Mouse (Mus musculus): ENCODE data around the gene Tmem59l.

DNA sequence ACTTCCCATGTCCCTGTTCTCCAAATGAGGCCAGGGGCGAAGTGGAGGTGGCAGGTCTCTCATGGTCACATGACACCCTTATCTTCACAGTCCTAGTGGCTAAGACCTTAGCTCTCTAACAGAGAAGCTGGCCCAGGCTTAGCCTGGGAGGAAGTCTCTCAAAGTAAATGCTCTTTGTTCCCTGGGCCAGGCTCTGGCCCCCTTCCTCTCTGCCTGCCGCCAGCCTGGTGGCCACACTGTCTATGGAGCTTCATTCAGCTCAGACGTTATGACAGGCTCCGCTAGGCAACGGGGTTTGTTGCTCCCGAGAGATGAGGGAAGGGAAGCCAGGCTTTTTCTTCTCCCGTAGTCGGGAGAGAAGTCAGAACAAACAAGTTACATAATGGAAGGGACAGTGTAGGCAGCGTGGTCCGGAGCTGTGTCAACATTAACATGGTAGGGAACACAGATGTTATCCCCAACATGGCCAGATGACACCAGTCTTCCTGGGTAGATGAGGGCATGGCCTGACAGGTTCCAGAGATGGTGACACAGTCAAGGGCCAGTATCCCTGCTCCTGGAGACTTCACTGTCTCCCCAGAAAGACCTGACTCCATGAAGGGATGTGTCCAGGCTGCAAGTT is 17.8 kb downstream of the Tmem59l start:
- TF ChIP-seq POLR2A (IDR thresholded peaks at IDR 0.05; ENCODE audit: borderline replicate concordance, extremely low read depth, low read depth, low read length) (no peak), CTCF (IDR thresholded peaks at IDR 0.05; ENCODE audit: insufficient read depth, low read length) (no peak)
